Mouse (Mus musculus) kidney, postnatal 4 days (tissue): ENCODE results near the gene Mfap1a.
A peak's percentile ranks its signal among the peaks of the same experiment; 100 is the strongest.
"Not testable (repeated sequence)": the region's sequence is repeated elsewhere in the genome, so short reads cannot be mapped to it uniquely, and the experiment has no call there.

ENCODE experiments used
- DNase-seq, 2 experiments: peaks; one replicate each; pipeline ENCODE4 v3.0.0; 2021; ENCODE audit warnings: mixed read lengths in 2 of 2

The Mfap1a gene

GRCm38 (mm10) chr2:121474180-121474535 lies 32.3 kb downstream of the Mfap1a start:
- DNase-seq, result no peak

DNA sequence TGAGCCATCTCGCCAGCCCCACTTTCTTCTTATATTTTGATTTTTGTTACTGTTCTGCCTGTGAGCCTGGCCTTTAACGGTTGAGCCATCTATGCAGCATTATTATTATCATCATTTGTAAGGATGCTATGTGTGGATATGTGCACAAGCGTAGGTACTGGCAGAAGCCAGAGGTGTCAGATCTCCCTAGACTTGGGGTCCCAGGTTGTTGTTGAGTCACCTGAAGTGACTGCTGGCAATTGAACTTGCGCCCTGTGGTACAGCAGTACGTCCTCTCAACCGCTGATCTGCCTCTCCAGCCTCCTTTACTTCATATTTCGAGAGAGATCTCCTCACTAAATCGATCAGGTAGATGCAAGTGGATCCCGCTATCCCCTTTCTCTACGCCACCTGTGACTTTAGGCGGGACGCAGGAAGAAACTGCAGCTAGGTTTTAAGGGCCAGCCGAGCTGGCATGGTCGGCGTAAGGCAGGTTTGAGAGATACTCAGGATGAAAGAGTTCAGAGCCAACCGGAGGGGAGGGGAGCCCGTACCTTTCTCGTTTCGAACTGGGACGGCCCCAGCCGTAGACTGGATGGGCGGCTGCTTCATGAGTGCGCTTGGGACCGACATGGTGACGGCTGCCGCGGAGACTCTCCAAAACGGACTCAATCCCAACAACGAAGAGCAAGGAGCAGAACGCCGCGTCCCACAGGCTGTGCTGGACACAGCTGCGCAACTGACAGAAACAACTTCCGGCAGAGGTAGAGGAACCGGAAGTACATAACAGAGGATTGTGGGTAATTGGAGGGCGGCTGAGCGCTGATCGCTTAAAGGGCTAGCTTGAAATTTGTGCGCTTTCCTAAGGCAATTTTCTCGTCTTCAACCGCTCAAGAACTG lies 32.9 kb downstream of the Mfap1a start, which contains the start of gene Mfap1b:
TSS of gene Mfap1b (minus strand) at position 767 of the 879 bp plus-strand sequence.
- peak; percentile 79 to 86 for DNase-seq

DNA sequence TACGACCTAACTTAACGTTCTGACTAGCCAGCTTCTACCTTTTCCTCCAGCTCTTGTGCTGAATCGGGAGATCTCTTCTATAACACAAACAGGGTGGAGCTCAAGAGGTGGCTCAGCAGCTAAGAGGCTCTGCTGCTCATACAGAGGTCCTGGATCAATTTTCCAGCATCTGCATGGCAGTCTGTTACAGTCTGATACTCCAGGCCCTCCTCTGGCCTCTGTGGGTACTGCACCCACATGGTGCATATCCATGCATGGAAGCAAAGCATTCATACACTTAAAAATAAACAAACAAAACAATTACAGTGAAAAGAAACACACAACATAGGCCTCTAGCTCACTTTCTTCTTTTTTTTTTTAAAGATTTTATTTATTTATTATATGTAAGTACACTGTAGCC lies 33.7 kb downstream of the Mfap1a start:
- DNase-seq, result not testable (repeated sequence)

GRCm38 (mm10) chr2:121468982-121469381 lies 37.5 kb downstream of the Mfap1a start:
- not testable (repeated sequence) for DNase-seq

GRCm38 (mm10) chr2:121460071-121460470 lies 46.4 kb downstream of the Mfap1a start:
- DNase-seq, result no peak

DNA sequence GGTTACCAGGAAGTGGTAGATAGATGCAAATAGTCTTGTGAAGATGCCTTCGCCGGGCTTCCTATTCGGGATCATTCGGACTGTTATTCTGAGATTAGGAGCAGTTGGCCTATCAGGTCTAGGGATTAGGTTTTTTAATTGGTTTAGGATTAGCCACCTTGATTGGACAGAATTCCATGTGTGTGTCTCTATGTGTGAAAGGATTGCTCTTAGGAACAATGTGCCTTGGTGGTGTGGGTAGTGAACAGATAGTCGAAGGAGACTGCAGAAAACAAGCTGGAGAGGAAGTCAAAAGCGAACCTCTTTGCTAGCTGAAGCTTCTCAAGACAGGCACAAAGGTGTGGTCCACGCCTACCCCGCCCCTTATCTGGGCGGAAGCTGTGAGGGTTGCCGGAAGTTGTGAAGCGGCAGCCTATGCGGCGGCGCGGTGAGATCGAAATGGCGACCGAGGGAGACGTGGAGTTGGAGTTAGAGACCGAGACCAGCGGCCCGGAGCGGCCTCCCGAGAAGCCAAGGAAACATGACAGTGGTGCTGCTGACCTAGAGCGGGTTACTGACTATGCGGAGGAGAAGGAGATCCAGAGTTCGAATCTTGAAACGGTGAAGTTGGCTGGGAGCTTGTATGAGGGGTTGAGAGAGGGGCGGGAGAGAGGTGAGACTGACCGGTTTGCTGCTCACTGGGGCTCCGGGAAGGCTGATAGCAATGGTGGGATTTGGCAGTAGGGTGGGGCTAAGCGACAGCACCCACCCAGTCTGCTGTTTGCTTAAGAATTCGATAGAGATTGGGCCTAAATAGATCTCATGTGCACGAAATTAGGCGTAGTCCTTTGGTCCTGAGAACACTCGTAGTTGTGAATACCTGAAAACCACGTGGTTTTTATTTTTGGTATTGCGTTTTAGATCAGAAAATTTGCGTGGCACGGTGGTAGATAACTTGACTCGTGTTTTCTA lies 49.5 kb downstream of the Mfap1a start, which contains the start of gene Serinc4:
TSS of gene Serinc4 (minus strand) at position 90 of the 951 bp plus-strand sequence.
- DNase-seq, result peak; percentile 87 to 93

DNA sequence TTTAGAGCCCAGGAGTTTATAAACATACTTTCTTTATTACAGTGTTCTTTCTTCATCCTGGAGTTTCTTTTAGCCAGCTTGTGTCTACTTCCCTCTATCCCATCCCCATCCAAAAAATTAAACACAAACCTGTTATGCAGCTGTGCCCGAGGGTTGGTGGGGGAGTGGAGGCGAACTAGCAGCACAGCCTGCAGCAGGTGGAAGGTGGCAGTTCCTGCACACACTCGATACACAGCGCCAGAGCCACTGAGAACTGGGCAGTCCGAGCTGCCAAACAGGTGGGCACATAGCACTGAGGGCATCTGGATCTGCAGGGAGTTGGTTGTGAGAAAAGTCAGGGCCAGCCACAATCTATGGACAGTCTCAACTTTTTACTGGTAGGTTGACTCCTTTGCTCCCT lies 50.9 kb downstream of the Mfap1a start:
- DNase-seq, result no peak

DNA sequence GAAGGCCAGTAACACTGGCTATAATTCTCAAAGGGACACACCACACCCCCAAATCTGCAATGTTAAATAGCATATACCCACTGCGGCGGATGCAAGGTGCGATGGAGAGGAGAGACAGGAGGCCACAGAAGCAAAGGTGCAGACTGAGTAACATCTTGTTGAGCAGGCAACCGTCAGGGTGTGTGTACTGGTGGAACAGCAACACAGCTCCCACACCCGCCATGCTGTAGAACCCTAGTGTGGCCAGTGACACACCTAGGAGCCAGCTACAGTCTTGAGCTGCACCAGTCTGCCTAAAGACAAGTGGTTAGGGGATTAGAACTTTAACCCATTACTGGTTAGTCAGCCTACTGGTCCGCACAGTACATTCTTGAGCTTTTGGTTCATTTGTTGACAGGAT lies 52.5 kb downstream of the Mfap1a start:
- no peak for DNase-seq

DNA sequence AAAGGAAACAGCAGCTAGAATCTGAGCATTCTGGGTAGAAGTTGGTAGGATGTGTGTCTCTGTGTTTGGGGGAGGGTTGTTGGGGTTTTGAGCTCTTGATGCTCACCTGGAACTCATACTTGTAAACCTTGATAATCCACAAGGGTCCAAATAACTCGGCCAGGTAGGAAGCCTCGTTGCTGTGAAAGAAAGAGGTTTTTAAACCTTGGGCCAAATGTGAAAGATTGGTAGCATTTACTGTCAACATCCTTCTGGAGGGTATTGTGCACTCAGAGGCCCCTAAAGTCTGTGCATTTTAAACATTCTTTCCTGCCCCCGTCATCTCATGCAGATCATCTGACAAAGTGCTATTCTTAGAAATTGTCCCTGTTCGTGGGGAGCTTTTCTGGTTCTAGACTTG lies 53.5 kb downstream of the Mfap1a start, which contains the start of gene Hypk:
TSS of gene Hypk (plus strand) at position 301 of the 400 bp plus-strand sequence.
- DNase-seq, result no peak

- DNase-seq, result no peak
Measured at GRCm38 (mm10) chr2:121452361-121452760, 54.1 kb downstream of the Mfap1a start.

DNA sequence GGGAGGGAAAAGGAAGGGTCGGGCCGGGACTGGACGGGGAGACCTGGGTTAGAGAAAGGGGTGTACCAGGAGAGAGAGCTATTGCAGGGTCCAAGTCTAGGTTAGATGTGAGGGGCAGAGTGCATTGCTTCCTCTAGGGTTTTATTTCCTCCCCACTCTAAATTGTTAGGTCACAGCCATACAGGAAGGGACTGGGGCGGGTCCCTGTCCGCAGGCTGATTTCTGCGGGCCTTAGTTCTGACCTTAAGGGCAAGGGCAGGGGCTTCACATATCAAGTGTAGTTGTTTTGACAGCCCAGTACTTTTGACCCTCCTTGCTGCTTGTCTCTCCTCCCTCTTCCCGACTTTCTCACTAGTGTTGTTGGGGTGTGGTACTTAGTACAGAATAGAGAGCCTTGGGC lies 56.4 kb downstream of the Mfap1a start:
- DNase-seq, result peak in 1 of 2 experiments; percentile 24

- DNase-seq, result no peak
Measured at GRCm38 (mm10) chr2:121449545-121450011, 56.9 kb downstream of the Mfap1a start.

GRCm38 (mm10) chr2:121448739-121449535 lies 57.5 kb downstream of the Mfap1a start, which contains the start of gene Serf2:
Serf2 (plus strand) TSS chr2:121449195.
- peak; percentile 100 for DNase-seq

GRCm38 (mm10) chr2:121448136-121448535 lies 58.3 kb downstream of the Mfap1a start:
- DNase-seq, result peak; percentile 63 to 72

DNA sequence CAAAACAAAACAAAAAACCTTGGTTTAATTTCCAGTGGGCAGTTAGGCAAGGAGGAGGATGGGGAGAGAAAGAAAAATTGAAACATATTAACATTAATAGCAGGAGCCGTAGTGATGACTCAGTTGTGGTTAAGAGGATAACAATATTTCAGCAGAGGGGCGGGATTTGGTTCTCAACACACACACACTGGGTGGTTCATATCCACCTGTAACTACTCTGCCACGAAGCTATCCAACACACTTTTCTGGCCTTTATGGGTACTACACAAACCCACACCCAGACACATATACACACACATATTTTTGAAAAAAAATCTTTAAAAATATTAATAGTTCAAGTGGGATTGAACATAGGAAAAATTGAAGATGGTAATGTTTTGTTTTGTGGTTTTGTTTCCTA lies 59.5 kb downstream of the Mfap1a start:
- DNase-seq, result no peak

GRCm38 (mm10) chr2:121446506-121446905 lies 60.0 kb downstream of the Mfap1a start:
- DNase-seq, result no peak

GRCm38 (mm10) chr2:121445117-121445516 lies 61.3 kb downstream of the Mfap1a start:
- DNase-seq, result no peak

DNA sequence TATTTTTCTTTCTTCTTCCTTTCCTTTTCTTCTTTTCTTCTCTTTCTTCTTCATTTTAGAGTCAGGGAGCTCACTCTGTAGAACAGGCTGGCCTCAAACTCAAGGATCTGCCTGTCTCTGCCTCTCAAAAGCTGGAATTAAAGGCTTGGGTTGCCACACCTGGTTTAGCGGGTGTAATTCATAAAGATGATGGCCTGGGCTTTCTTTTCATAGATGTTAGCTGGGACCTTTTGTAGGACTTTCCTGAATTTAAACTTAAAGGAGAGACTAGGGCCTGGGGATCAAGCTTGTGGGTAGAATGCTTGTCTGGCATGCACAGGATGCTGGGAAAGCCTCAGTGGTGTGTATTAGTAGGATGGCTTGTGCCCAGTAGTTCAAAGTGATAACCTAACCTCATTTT lies 62.3 kb downstream of the Mfap1a start, which contains the start of gene Ell3:
TSS of gene Ell3 (minus strand) at position 101 of the 400 bp plus-strand sequence.
- no peak for DNase-seq

DNA sequence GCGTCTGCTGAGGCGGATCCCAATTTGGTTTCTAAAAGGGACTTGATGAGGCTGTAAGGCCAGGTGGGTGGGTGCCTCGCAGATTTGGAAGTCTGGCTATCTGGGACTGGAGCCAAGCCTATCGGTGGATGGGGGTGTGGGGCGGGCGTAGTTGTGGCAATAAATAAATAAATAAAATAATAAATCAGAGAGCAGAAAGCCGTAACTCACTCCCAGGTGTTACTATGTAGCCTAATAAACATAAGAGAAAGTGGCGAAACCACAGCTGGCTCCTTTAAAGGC lies 63.5 kb downstream of the Mfap1a start:
- DNase-seq, result no peak

GRCm38 (mm10) chr2:121442259-121443067 lies 64.0 kb downstream of the Mfap1a start:
- DNase-seq, result peak; percentile 84 to 88
